Mouse (Mus musculus): ENCODE measurements around the gene Wbp1l. TPM values are rescaled to one million over a fixed set of nuclear protein-coding genes. Genes with fewer than 3 reads are reported as not detected.
"Not testable (repeated sequence)": the region's sequence is repeated elsewhere in the genome, so short reads cannot be mapped to it uniquely, and the experiment has no call there.

Wbp1l gene
- polyA plus RNA-seq, 1 experiment from 2014 or later: 33.8 TPM

DNA sequence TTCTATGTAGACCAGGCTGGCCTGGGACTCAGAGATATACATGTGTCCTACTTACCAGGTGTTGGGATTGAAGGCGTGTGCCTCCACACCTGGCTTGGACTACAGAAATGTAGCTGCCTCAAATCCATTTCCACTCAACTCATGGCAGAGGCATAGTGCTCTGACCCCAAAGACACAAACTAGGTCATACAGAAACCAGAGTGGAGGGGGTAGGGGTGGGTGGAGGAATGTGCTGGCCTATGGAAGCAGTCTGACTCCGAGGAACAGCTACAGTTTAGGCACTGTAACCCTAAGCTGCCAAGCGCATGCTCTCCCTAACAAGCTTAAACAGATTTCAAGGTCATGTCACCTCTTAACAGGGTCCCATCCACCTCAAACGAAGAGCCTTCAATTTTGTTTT is 35.3 kb upstream of the Wbp1l start:
- H3K4me2 ChIP-seq (ENCODE audit: low read length): no peak overlapping the region
- no peak overlapping the region for H3K27ac ChIP-seq (replicated peaks; ENCODE audit: low read depth, low read length)
- no peaks in the 10 kb centered on the region for H3K27me3 ChIP-seq (ENCODE audit: control insufficient read depth, insufficient read depth, low read length)
- no peak for DNase-seq
- no peaks in the 10 kb centered on the region for H3K4me1 ChIP-seq (ENCODE audit: control insufficient read depth, insufficient read depth, low read length)
- no peak for ATAC-seq (ENCODE audit: low FRiP score, low TSS enrichment)
- H3K9ac ChIP-seq (replicated peaks; ENCODE audit: low read length): no peak overlapping the region
- H3K9me3 ChIP-seq (ENCODE audit: control insufficient read depth, low read length): no peaks in the 10 kb centered on the region
- WGBS: 94% methylated on average over 4 of the region's 4 CpGs
- no peak overlapping the region for H3K4me3 ChIP-seq (replicated peaks; ENCODE audit: low read depth, low read length)
- H3K36me3 ChIP-seq (ENCODE audit: control insufficient read depth, insufficient read depth, low read length): 0 out of 2 replicates have a peak, but pooled peaks cover 4% of the 10 kb centered on the region

DNA sequence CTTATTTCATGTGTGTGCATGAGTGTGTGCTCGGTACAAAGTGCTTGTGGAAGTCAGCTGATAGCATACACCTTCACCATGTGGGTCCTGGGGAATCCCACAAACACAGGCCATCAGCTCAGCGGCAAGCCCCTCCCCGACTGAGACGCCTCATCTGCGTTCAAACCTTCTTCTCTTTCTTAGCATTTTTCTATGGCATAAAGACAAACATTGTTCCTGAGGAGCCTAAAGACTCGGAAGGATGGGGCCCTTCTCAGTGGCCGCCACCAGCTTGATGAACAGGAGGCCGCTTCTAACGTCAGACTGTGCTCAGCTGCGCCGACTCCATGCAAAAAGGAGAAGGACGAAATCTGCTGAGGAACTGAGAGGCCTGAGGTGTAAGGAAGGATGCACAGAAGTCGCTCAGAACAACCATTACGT is 34.8 kb upstream of the Wbp1l start:
- WGBS: 67% methylated on average over 14 of the region's 14 CpGs
- Histone ChIP-seq H3K27ac (replicated peaks; ENCODE audit: low read depth, low read length) (no peak overlapping the region), H3K9me3 (ENCODE audit: control insufficient read depth, low read length) (no peaks in the 10 kb centered on the region), H3K4me3 (replicated peaks; ENCODE audit: low read depth, low read length) (no peak overlapping the region), H3K27me3 (ENCODE audit: control insufficient read depth, insufficient read depth, low read length) (no peaks in the 10 kb centered on the region), H3K9ac (replicated peaks; ENCODE audit: low read length) (no peak overlapping the region), H3K4me1 (ENCODE audit: control insufficient read depth, insufficient read depth, low read length) (no peaks in the 10 kb centered on the region), H3K36me3 (ENCODE audit: control insufficient read depth, insufficient read depth, low read length) (0 out of 2 replicates have a peak, but pooled peaks cover 4% of the 10 kb centered on the region), H3K4me2 (ENCODE audit: low read length) (no peak overlapping the region)
- DNase-seq (no peak), ATAC-seq (ENCODE audit: low FRiP score, low TSS enrichment) (no peak)

DNA sequence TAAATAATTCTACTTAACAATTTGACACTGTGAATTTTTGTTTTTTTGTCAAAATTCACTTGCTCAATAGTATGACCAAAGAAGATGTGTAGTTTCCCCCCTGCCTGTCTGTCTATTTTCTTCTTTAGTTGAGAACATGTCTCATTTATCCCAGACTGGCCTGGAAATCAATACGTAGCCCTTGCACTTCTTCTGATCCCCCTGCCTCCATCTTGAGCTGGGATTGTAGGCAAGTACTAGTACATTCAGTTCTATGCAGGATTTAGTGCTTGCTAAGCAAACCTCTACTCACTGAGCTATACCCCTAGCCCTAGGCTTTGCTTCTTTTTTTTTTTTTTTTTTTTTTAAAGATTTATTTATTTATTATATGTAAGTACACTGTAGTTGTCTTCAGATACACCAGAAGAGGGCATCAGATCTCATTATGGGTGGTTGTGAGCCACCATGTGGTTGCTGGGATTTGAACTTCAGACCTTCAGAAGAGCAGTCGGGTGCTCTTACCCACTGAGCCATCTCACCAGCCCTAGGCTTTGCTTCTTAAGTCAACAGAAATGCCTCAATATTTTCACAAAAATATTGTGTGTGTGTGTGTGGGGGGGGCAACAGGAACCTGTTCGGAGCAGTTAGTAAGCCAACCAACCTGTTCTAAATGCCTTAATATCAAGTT is 27.5 kb upstream of the Wbp1l start:
- not testable (repeated sequence) for DNase-seq; H3K9ac ChIP-seq (replicated peaks; ENCODE audit: low read length); H3K27me3 ChIP-seq (ENCODE audit: control insufficient read depth, insufficient read depth, low read length); H3K36me3 ChIP-seq (ENCODE audit: control insufficient read depth, insufficient read depth, low read length); H3K9me3 ChIP-seq (ENCODE audit: control insufficient read depth, low read length); ATAC-seq (ENCODE audit: low FRiP score, low TSS enrichment)
- 0 out of 2 replicates have a peak overlapping the region, but pooled peaks have one; percentile 75 for H3K27ac ChIP-seq (replicated peaks; ENCODE audit: low read depth, low read length)
- peaks cover 11% of the 10 kb centered on the region for H3K4me1 ChIP-seq (ENCODE audit: control insufficient read depth, insufficient read depth, low read length)
- WGBS: 83% methylated on average over 3 of the region's 3 CpGs
- peak overlapping the region; percentile 56 for H3K4me3 ChIP-seq (replicated peaks; ENCODE audit: low read depth, low read length)
- H3K4me2 ChIP-seq (ENCODE audit: low read length): peak overlapping the region; percentile 79

DNA sequence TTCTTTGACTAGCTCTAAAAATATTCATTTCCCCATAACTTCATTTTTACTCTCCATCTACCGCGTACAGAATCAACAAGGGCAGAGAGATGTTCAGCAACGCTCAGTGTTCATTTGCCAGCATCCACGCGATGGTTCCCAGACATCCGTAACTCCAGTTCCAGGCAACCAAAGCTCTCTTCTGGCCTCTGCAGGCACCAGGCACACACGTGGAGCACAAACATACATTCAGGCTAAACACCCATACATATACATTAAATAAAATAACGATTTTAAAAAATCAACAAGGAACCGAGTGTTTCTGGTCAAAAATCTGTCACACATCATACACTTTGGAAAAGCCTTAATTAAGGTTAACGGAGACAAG is 27.0 kb upstream of the Wbp1l start:
- ATAC-seq (ENCODE audit: low FRiP score, low TSS enrichment): no peak
- H3K4me2 ChIP-seq (ENCODE audit: low read length): peak overlapping the region; percentile 79
- H3K4me1 ChIP-seq (ENCODE audit: control insufficient read depth, insufficient read depth, low read length): peaks cover 11% of the 10 kb centered on the region
- no peaks in the 10 kb centered on the region for H3K27me3 ChIP-seq (ENCODE audit: control insufficient read depth, insufficient read depth, low read length)
- H3K9ac ChIP-seq (replicated peaks; ENCODE audit: low read length): peak overlapping the region; percentile 53
- DNase-seq: peak; percentile 41
- 10% methylated on average over 10 of the region's 10 CpGs for WGBS
- peak overlapping the region; percentile 56 for H3K4me3 ChIP-seq (replicated peaks; ENCODE audit: low read depth, low read length)
- no peaks in the 10 kb centered on the region for H3K36me3 ChIP-seq (ENCODE audit: control insufficient read depth, insufficient read depth, low read length)
- peak overlapping the region; percentile 75; the same call in 1 of the 2 replicates for H3K27ac ChIP-seq (replicated peaks; ENCODE audit: low read depth, low read length)
- H3K9me3 ChIP-seq (ENCODE audit: control insufficient read depth, low read length): no peaks in the 10 kb centered on the region

DNA sequence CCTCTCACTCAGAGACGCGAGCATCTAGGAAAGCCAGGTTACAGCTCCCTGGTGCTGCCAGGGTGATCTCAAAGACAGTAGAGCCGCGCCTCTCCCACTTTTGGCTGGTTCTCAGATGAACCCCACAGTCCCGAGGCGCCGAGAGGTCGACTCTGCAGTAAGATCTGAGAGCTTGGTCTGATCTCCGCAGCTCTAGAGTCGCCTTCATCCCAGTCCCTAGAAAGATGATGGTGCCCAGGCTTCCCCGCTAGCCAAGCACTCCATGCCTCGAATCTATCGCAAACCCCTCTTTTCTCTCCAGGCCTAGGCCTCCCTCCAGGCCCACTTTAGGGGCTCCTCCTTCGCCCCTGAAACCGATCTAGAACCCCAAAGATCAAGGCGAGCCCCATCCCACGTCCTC is 26.3 kb upstream of the Wbp1l start:
- Histone ChIP-seq H3K9me3 (ENCODE audit: control insufficient read depth, low read length) (no peaks in the 10 kb centered on the region), H3K4me3 (replicated peaks; ENCODE audit: low read depth, low read length) (peak overlapping the region; percentile 56), H3K27me3 (ENCODE audit: control insufficient read depth, insufficient read depth, low read length) (no peaks in the 10 kb centered on the region), H3K36me3 (ENCODE audit: control insufficient read depth, insufficient read depth, low read length) (no peaks in the 10 kb centered on the region), H3K9ac (replicated peaks; ENCODE audit: low read length) (peak overlapping the region; percentile 53), H3K27ac (replicated peaks; ENCODE audit: low read depth, low read length) (peak overlapping the region; percentile 75), H3K4me1 (ENCODE audit: control insufficient read depth, insufficient read depth, low read length) (peaks cover 11% of the 10 kb centered on the region), H3K4me2 (ENCODE audit: low read length) (peak overlapping the region; percentile 79)
- DNase-seq (no peak), ATAC-seq (ENCODE audit: low FRiP score, low TSS enrichment) (no peak; the same call in 1 of the 2 replicates)
- under 1% methylated on average over 17 of the region's 17 CpGs for WGBS

DNA sequence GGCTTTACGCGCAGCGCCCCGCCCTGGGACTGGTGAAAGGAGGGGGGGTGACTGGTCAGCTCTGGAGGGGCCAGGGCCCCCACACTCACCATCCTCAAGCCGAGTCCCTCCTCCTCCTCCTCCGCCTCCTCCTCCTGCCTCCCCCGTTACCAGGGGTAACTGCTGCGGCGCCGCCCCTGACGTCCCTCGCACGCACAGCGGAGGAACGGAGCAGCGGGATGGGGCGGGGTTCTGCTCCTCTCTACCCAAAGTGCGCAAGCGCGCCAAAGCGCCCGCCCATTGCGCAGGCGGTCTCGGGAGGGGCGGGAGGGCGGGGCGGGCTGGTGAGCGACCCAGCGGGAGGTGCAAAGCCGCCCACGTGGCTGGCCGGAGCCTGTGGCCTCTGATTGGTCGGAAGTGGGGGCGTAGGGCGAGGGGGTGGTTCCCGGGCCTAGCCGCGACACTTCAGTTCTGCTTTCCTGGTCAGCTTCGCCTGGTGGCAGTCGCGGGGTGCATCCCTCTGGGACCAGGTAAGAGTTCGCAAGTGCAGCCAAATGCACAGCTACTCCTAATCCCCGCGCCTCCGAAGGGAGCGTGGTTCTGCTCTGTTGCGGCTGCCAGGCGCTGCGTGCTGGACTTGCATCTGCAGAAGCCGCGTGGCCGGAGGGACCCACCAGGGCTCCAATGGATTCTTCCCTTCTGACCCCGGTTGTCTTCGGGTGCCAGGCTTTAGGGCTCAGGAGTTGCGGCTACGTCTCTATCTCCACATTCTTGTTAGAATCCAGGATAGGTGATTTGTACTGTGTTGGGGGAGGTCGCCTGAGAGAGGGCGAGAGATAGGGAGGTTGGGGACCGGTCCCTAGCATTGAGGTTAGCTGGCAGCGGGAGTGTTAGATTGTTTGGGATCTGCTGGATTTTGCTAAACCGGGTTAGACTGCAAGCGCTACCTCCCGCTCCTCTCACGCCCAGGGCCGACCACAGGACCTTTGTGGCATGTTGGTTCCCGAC is 25.6 kb upstream of the Wbp1l start, which contains the start of the genes Arl3 and Sfxn2:
Arl3 (minus strand) TSS at position 248 of the 987 bp plus-strand sequence.
Sfxn2 (plus strand) TSS at position 415 of the 987 bp plus-strand sequence.
- ATAC-seq (ENCODE audit: low FRiP score, low TSS enrichment) (peak; percentile 97), DNase-seq (peak; percentile 98)
- Histone ChIP-seq H3K4me3 (replicated peaks; ENCODE audit: low read depth, low read length) (peak within 1 kb of the TSS; percentile 56), H3K27ac (replicated peaks; ENCODE audit: low read depth, low read length) (peak within 1 kb of the TSS; percentile 75), H3K36me3 (ENCODE audit: control insufficient read depth, insufficient read depth, low read length) (no peaks in the 10 kb centered on the region), H3K27me3 (ENCODE audit: control insufficient read depth, insufficient read depth, low read length) (no peaks in the 10 kb centered on the region), H3K9ac (replicated peaks; ENCODE audit: low read length) (peak within 1 kb of the TSS; percentile 57), H3K9me3 (ENCODE audit: control insufficient read depth, low read length) (no peaks in the 10 kb centered on the region), H3K4me2 (ENCODE audit: low read length) (peak within 1 kb of the TSS; percentile 79), H3K4me1 (ENCODE audit: control insufficient read depth, insufficient read depth, low read length) (peaks cover 11% of the 10 kb centered on the region)
- WGBS: under 1% methylated on average over 67 of the region's 67 CpGs

DNA sequence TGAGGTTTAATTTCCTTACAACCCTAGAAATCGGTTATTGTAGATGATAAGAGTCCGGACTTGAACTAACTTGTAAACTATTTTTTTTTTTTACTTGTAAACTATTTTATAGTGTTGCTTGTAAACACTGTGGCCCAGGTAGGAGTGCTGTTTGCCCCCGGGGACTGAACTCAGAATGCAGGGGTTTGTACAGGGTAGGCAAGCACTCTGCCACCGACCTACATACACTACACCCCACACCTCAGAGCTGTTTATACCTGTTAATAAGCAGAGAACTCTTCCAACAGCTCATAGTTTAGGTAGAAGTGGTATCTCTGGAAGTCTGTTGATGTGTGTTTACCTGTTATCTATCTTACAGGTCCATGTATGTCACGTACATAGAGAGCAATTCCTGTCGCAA is 24.9 kb upstream of the Wbp1l start:
- WGBS: 47% methylated on average over 6 of the region's 6 CpGs

DNA sequence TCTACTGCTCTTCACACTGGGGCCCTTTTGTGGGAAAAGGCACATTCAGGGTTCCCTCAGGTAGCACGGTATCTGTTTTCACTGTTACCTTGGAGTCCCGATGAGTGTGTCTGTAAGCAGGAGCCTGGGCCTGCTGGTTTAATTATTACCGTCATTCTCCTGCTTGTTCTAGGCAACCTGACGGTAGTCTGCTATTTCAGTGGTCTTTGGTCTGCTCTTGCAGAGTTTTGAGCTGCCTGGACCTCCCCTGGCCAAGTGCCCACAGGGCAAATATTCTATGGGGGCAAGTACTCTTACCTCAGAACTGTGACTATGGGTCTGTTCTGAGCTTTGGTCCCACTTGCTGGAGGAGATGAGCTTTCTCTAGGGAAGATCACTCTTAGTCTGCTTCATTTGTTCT is 23.7 kb upstream of the Wbp1l start:
- H3K4me3 ChIP-seq (replicated peaks; ENCODE audit: low read depth, low read length): no peak overlapping the region

More for the DNA sequence above, 24.9 kb upstream of the Wbp1l start:
- Histone ChIP-seq H3K36me3 (ENCODE audit: control insufficient read depth, insufficient read depth, low read length) (no peaks in the 10 kb centered on the region), H3K9me3 (ENCODE audit: control insufficient read depth, low read length) (no peaks in the 10 kb centered on the region), H3K4me1 (ENCODE audit: control insufficient read depth, insufficient read depth, low read length) (peaks cover 11% of the 10 kb centered on the region), H3K4me3 (replicated peaks; ENCODE audit: low read depth, low read length) (peak overlapping the region; percentile 56), H3K9ac (replicated peaks; ENCODE audit: low read length) (peak overlapping the region; percentile 57; the same call in 1 of the 2 replicates), H3K27ac (replicated peaks; ENCODE audit: low read depth, low read length) (no peak overlapping the region), H3K4me2 (ENCODE audit: low read length) (peak overlapping the region; percentile 79), H3K27me3 (ENCODE audit: control insufficient read depth, insufficient read depth, low read length) (no peaks in the 10 kb centered on the region)
- DNase-seq: no peak
- ATAC-seq (ENCODE audit: low FRiP score, low TSS enrichment): no peak

More for the DNA sequence above, 23.7 kb upstream of the Wbp1l start:
- no peak overlapping the region for H3K27ac ChIP-seq (replicated peaks; ENCODE audit: low read depth, low read length)
- peaks cover 11% of the 10 kb centered on the region for H3K4me1 ChIP-seq (ENCODE audit: control insufficient read depth, insufficient read depth, low read length)
- no peak overlapping the region for H3K9ac ChIP-seq (replicated peaks; ENCODE audit: low read length)
- H3K36me3 ChIP-seq (ENCODE audit: control insufficient read depth, insufficient read depth, low read length): no peaks in the 10 kb centered on the region
- DNase-seq: no peak
- no peaks in the 10 kb centered on the region for H3K27me3 ChIP-seq (ENCODE audit: control insufficient read depth, insufficient read depth, low read length)
- no peak for ATAC-seq (ENCODE audit: low FRiP score, low TSS enrichment)
- 79% methylated on average over 4 of the region's 4 CpGs for WGBS
- no peaks in the 10 kb centered on the region for H3K9me3 ChIP-seq (ENCODE audit: control insufficient read depth, low read length)
- H3K4me2 ChIP-seq (ENCODE audit: low read length): no peak overlapping the region

Measured in midbrain, embryonic 14.5 days (tissue).